Mouse (Mus musculus): Measurements from ENCODE around the gene Mgp. TPM values are rescaled to one million over a fixed set of nuclear protein-coding genes. Genes with fewer than 3 reads are reported as not detected.

The Mgp gene
- polyA plus RNA-seq, 1 experiment from 2014 or later, result 9.7 TPM

DNA sequence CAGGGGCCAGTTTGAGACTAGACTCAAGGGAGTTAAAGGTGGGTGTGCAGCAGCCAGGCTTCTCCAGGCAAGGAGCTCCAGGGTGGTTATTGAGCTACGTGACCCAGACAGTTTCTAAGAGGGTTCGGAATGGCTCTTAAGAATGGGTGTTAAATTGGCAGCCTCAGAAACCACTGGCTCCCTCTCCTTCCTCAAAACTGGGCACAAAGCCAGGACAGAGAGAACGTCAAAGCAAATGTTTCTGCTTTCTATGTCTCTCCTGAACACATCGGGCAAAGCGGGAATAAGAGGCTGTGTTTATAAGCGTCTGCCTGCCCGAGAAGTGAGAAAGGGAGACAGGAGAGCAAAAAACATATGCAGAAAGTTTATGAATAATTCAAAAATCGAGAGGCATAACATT, 1.0 kb downstream of the Mgp start:
- WGBS, result 68% methylated on average over 8 of the region's 8 CpGs
- H3K4me2 ChIP-seq (ENCODE audit: low read depth, low read length), result no peak overlapping the region
- DNase-seq (ENCODE audit: low spot score), result no peak
- no peaks in the 10 kb centered on the region for H3K9me3 ChIP-seq (replicated peaks; ENCODE audit: control insufficient read depth, low read length)
- no peaks in the 10 kb centered on the region for H3K27me3 ChIP-seq (ENCODE audit: control insufficient read depth, insufficient read depth, low read length)
- H3K4me1 ChIP-seq (ENCODE audit: control insufficient read depth, insufficient read depth, low read length), result no peaks in the 10 kb centered on the region
- no peak for ATAC-seq (replicated peaks; ENCODE audit: insufficient number of reproducible peaks, low FRiP score, low TSS enrichment, low read depth)
- H3K9ac ChIP-seq (replicated peaks; ENCODE audit: low read length), result no peak overlapping the region
- no peaks in the 10 kb centered on the region for H3K36me3 ChIP-seq (replicated peaks; ENCODE audit: control insufficient read depth, insufficient read depth, low read depth, low read length)
- H3K4me3 ChIP-seq (ENCODE audit: low read depth, low read length), result no peak overlapping the region
- no peak overlapping the region for H3K27ac ChIP-seq (replicated peaks; ENCODE audit: low read depth, low read length)

DNA sequence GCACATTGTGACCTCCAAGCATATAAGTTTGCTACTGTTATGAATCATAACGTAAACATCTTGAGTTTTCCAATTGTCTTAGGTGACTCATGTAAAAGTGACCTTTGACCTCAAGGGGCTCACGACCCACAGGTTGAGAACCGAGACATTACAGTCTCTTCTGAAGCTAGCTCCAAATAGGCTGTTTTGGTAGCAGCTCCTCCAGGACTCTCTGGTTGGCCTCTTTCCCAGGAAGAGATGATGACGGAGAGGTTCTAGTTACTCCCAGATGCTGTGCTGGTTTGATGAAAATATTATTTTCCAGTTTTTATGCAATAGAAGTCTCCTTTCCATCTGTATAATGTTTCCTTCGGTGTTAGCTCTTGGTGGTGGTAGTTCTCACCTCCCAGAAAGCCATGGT, 6.7 kb downstream of the Mgp start:
- H3K27ac ChIP-seq (replicated peaks; ENCODE audit: low read depth, low read length), result no peak overlapping the region
- no peaks in the 10 kb centered on the region for H3K9me3 ChIP-seq (replicated peaks; ENCODE audit: control insufficient read depth, low read length)
- WGBS, result 79% methylated on average over 5 of the region's 5 CpGs
- DNase-seq (ENCODE audit: low spot score) (no peak), ATAC-seq (replicated peaks; ENCODE audit: insufficient number of reproducible peaks, low FRiP score, low TSS enrichment, low read depth) (no peak)
- H3K4me1 ChIP-seq (ENCODE audit: control insufficient read depth, insufficient read depth, low read length), result no peaks in the 10 kb centered on the region
- H3K4me2 ChIP-seq (ENCODE audit: low read depth, low read length), result no peak overlapping the region
- H3K9ac ChIP-seq (replicated peaks; ENCODE audit: low read length), result no peak overlapping the region
- no peaks in the 10 kb centered on the region for H3K36me3 ChIP-seq (replicated peaks; ENCODE audit: control insufficient read depth, insufficient read depth, low read depth, low read length)
- no peaks in the 10 kb centered on the region for H3K27me3 ChIP-seq (ENCODE audit: control insufficient read depth, insufficient read depth, low read length)
- no peak overlapping the region for H3K4me3 ChIP-seq (ENCODE audit: low read depth, low read length)

DNA sequence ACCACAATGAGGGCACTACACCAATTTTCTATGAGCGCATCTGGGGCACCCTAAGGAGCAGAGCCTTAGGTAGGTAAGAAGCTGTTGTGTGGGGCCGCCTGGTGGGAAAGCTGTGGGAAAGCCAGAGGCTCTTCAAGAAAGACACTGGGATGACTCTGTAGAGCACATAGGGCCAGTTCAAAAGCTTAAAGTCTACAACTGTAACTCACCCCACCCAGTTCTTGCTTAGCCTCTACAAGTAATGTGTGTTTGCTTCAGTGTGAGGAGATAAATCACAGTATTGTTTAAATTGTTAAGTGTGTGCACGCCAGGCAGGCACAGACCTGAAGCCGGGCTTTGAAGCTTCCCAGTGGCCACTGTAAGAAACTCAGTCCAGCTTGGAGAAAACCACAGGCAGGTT, 9.5 kb downstream of the Mgp start:
- Histone ChIP-seq H3K4me1 (ENCODE audit: control insufficient read depth, insufficient read depth, low read length) (no peaks in the 10 kb centered on the region), H3K9me3 (replicated peaks; ENCODE audit: control insufficient read depth, low read length) (no peaks in the 10 kb centered on the region), H3K4me3 (ENCODE audit: low read depth, low read length) (no peak overlapping the region), H3K9ac (replicated peaks; ENCODE audit: low read length) (no peak overlapping the region), H3K4me2 (ENCODE audit: low read depth, low read length) (no peak overlapping the region), H3K27me3 (ENCODE audit: control insufficient read depth, insufficient read depth, low read length) (no peaks in the 10 kb centered on the region), H3K36me3 (replicated peaks; ENCODE audit: control insufficient read depth, insufficient read depth, low read depth, low read length) (no peaks in the 10 kb centered on the region), H3K27ac (replicated peaks; ENCODE audit: low read depth, low read length) (no peak overlapping the region)
- ATAC-seq (replicated peaks; ENCODE audit: insufficient number of reproducible peaks, low FRiP score, low TSS enrichment, low read depth), result no peak
- WGBS, result 83% methylated on average over 4 of the region's 4 CpGs
- no peak for DNase-seq (ENCODE audit: low spot score)

DNA sequence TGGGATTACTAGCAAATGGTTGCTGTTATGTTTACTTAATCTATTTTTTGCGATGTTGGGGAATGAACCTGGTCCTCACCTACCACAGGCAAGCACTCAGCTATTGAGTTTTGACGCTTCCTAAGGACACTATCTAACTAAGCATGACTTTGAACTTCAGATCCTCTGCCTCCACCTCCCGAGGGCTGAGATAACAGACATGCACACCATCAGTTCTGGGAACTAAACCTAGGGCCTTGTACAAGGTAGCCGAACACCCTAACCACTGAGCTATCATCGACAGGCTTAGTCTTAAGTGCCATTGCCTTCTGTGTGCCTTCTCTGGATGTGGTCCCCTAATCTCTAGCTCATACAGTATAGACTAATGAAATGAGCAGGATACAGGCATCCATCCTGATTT, 10.3 kb downstream of the Mgp start:
- no peaks in the 10 kb centered on the region for H3K36me3 ChIP-seq (replicated peaks; ENCODE audit: control insufficient read depth, insufficient read depth, low read depth, low read length)
- no peak overlapping the region for H3K4me3 ChIP-seq (ENCODE audit: low read depth, low read length)
- no peak overlapping the region for H3K27ac ChIP-seq (replicated peaks; ENCODE audit: low read depth, low read length)
- no peaks in the 10 kb centered on the region for H3K27me3 ChIP-seq (ENCODE audit: control insufficient read depth, insufficient read depth, low read length)
- DNase-seq (ENCODE audit: low spot score), result no peak
- ATAC-seq (replicated peaks; ENCODE audit: insufficient number of reproducible peaks, low FRiP score, low TSS enrichment, low read depth), result no peak
- WGBS, result 92% methylated on average over 5 of the region's 5 CpGs
- H3K4me1 ChIP-seq (ENCODE audit: control insufficient read depth, insufficient read depth, low read length), result no peaks in the 10 kb centered on the region
- H3K4me2 ChIP-seq (ENCODE audit: low read depth, low read length), result no peak overlapping the region
- no peak overlapping the region for H3K9ac ChIP-seq (replicated peaks; ENCODE audit: low read length)
- H3K9me3 ChIP-seq (replicated peaks; ENCODE audit: control insufficient read depth, low read length), result no peaks in the 10 kb centered on the region

DNA sequence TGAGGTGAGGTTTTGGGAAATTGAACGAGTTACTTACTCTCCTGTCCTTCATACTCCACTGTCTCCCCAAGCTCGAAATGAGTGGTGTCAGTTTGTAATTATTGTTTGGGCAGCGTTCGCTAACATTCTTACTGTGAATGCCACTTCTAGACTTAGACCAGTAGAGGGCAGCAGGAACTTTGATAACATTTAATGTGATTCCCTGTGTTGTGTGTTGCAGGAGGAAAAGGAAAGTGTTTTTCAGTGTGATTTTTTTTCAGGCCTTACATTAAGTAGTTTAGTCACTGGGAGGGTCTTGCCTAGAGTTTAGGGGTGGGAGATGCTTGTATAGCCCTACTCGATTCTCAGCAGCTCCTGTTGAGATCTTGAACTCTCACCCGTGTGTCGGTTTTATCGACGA, 14.6 kb downstream of the Mgp start:
- H3K4me3 ChIP-seq (ENCODE audit: low read depth, low read length), result no peak overlapping the region
- ATAC-seq (replicated peaks; ENCODE audit: insufficient number of reproducible peaks, low FRiP score, low TSS enrichment, low read depth) (no peak; the same call in 1 of the 2 replicates), DNase-seq (ENCODE audit: low spot score) (peak; percentile 86)
- no peaks in the 10 kb centered on the region for H3K36me3 ChIP-seq (replicated peaks; ENCODE audit: control insufficient read depth, insufficient read depth, low read depth, low read length)
- H3K4me2 ChIP-seq (ENCODE audit: low read depth, low read length), result no peak overlapping the region
- H3K27me3 ChIP-seq (ENCODE audit: control insufficient read depth, insufficient read depth, low read length), result no peaks in the 10 kb centered on the region
- no peaks in the 10 kb centered on the region for H3K9me3 ChIP-seq (replicated peaks; ENCODE audit: control insufficient read depth, low read length)
- no peak overlapping the region for H3K27ac ChIP-seq (replicated peaks; ENCODE audit: low read depth, low read length)
- WGBS, result 51% methylated on average over 9 of the region's 9 CpGs
- peaks cover 2% of the 10 kb centered on the region; the same call in 1 of the 2 replicates for H3K4me1 ChIP-seq (ENCODE audit: control insufficient read depth, insufficient read depth, low read length)
- H3K9ac ChIP-seq (replicated peaks; ENCODE audit: low read length), result no peak overlapping the region

DNA sequence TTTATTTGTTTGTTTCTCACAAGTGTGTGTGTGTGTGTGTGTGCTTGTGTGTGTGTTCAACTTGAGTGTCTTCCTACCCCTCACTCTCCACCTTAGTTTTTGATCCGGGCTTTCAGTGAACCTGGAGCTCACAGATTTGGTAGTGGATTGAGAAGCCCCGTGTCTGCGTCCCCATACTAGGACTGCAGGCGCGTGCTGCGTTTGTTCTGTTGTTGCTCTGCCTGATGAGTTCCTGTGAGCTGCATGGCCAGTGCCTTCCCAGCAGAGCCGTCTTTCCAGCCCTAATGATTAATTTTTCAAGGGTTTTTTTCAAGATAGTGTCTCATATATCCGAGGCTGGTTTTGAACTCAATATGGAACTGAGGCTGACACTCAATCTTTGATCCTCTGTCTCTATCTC, 17.2 kb downstream of the Mgp start:
- Histone ChIP-seq H3K27me3 (ENCODE audit: control insufficient read depth, insufficient read depth, low read length) (no peaks in the 10 kb centered on the region), H3K27ac (replicated peaks; ENCODE audit: low read depth, low read length) (no peak overlapping the region), H3K4me1 (ENCODE audit: control insufficient read depth, insufficient read depth, low read length) (peaks cover 2% of the 10 kb centered on the region; the same call in 1 of the 2 replicates), H3K9me3 (replicated peaks; ENCODE audit: control insufficient read depth, low read length) (no peaks in the 10 kb centered on the region), H3K36me3 (replicated peaks; ENCODE audit: control insufficient read depth, insufficient read depth, low read depth, low read length) (no peaks in the 10 kb centered on the region), H3K4me3 (ENCODE audit: low read depth, low read length) (no peak overlapping the region), H3K4me2 (ENCODE audit: low read depth, low read length) (no peak overlapping the region), H3K9ac (replicated peaks; ENCODE audit: low read length) (no peak overlapping the region)
- 74% methylated on average over 8 of the region's 8 CpGs for WGBS
- DNase-seq (ENCODE audit: low spot score) (no peak), ATAC-seq (replicated peaks; ENCODE audit: insufficient number of reproducible peaks, low FRiP score, low TSS enrichment, low read depth) (no peak)

DNA sequence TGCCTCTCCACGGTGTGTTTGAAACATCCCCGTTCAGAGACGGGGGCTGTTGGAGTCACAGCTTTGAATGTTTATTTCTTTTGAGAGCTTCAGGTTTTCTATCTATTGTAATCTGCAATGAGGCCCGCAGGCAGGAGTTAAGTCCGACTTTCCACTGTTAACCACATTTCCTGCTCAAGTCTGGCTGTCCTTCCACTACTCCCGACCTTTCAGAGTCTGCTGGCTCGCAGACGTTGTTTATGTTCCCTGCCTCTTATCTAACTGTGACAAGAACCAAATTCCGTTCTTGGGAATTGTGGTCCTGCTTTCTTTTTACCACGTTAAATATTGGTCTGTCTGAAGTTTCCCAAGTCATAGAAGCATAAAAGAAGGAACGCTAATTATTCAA, 17.8 kb downstream of the Mgp start:
- Histone ChIP-seq H3K4me1 (ENCODE audit: control insufficient read depth, insufficient read depth, low read length) (peaks cover 2% of the 10 kb centered on the region; the same call in 1 of the 2 replicates), H3K36me3 (replicated peaks; ENCODE audit: control insufficient read depth, insufficient read depth, low read depth, low read length) (no peaks in the 10 kb centered on the region), H3K9ac (replicated peaks; ENCODE audit: low read length) (no peak overlapping the region), H3K27ac (replicated peaks; ENCODE audit: low read depth, low read length) (no peak overlapping the region), H3K4me3 (ENCODE audit: low read depth, low read length) (no peak overlapping the region), H3K27me3 (ENCODE audit: control insufficient read depth, insufficient read depth, low read length) (no peaks in the 10 kb centered on the region), H3K4me2 (ENCODE audit: low read depth, low read length) (no peak overlapping the region), H3K9me3 (replicated peaks; ENCODE audit: control insufficient read depth, low read length) (no peaks in the 10 kb centered on the region)
- whole genome bisulfite sequencing, result 35% methylated on average over 11 of the region's 11 CpGs
- ATAC-seq (replicated peaks; ENCODE audit: insufficient number of reproducible peaks, low FRiP score, low TSS enrichment, low read depth), result no peak
- no peak for DNase-seq (ENCODE audit: low spot score)

DNA sequence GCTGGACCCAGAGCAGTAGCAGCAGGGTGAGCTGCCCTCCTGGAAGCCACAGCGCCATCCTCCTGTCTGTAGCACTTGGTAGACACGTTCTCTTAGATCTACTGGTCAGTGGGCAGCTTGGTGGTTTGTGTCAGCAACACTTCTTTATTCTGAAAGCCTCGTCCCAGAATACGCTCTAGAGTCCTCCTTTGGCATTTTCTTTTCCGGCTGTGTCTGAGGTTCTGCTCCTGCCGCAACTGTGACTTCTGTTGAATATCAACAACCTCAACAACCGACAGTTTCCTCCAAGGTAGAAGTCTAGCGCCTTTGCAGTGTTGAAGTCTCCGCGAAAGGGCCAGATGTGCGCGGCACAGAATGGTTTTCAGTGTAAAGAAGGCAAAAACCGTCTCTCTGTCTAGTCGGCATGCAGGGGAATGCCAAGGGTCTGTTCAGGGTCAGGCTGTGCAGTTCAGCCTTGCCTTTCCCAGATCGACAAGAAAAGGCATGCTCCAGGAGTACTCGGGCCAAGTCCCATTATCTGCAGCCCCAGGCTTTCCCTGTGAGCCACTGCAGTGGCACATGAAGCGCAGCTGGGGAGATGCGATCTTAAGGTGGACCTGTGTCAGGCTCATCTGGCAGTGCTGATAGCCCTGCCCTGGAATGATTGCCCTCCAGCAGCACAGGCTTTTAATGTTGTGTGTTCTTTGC, 18.3 kb downstream of the Mgp start, which contains the start of gene Art4:
Art4 (minus strand) TSS at position 548 of the 687 bp plus-strand sequence.
- Histone ChIP-seq H3K27ac (replicated peaks; ENCODE audit: low read depth, low read length) (peak within 1 kb of the TSS; percentile 44; the same call in 1 of the 2 replicates), H3K9ac (replicated peaks; ENCODE audit: low read length) (no peak within 1 kb of the TSS), H3K4me1 (ENCODE audit: control insufficient read depth, insufficient read depth, low read length) (peaks cover 2% of the 10 kb centered on the region; the same call in 1 of the 2 replicates), H3K27me3 (ENCODE audit: control insufficient read depth, insufficient read depth, low read length) (no peaks in the 10 kb centered on the region), H3K9me3 (replicated peaks; ENCODE audit: control insufficient read depth, low read length) (no peaks in the 10 kb centered on the region), H3K36me3 (replicated peaks; ENCODE audit: control insufficient read depth, insufficient read depth, low read depth, low read length) (no peaks in the 10 kb centered on the region), H3K4me2 (ENCODE audit: low read depth, low read length) (no peak within 1 kb of the TSS), H3K4me3 (ENCODE audit: low read depth, low read length) (no peak within 1 kb of the TSS)
- ATAC-seq (replicated peaks; ENCODE audit: insufficient number of reproducible peaks, low FRiP score, low TSS enrichment, low read depth) (0 out of 2 replicates have a peak, but pooled peaks have one; percentile 46), DNase-seq (ENCODE audit: low spot score) (peak; percentile 37)
- 61% methylated on average over 18 of the region's 18 CpGs for WGBS

All from embryonic facial prominence, embryonic 11.5 days (tissue).